ENCODE assay signal across 19 mouse cellular contexts in the genomic region with DNA sequence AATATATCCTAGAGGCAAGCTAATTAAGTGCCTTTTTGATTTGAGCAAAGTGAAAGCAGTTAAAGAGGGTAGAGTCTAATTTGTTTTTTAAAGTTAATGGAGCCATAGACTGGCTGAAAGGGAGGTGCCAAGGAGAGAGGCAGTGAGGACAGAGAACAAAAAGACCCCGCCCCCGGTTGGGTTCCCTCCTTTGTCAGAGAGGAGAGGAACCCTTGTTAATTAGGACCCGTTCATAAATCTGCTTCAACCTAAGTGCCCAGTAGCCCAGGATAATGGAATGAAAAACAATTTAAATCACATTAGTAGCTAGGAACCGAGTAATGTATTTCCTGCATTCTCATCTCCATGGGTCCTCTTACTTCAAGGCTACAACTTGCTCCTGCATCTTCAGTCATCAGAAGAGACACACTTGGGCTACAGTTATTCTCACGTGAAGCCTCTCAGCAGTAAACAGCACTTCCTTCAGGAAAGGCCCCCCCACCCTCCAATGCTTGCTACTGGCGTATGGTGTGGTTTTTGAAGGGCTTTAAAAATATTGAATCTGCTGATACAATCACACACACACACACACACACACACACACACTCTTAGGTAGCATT. TPM values are rescaled to one million over a fixed set of nuclear protein-coding genes. Genes with fewer than 3 reads are reported as not detected.
DNase-seq lines count a peak whose midpoint lies in the region; ATAC-seq and TF ChIP-seq lines count a peak whose summit lies in the region.
"Had no signal": no experiment of that assay in that cellular context is flagged by ENCODE, and none has a peak within 500 bp of the region (broad histone marks: within the 10 kb centered on the region; RNA-seq: fewer than 3 reads in every experiment).

No protein-coding gene starts in this region.

- H3K27ac ChIP-seq in kidney, embryonic 14.5 days (ENCODE audit: low read depth, low read length) = no peak overlapping the region
- no peak overlapping the region for H3K27ac ChIP-seq in forebrain, embryonic 13.5 days
- H3K27ac ChIP-seq: embryonic facial prominence, embryonic 15.5 days; midbrain, embryonic 10.5 days had no signal

- peak; percentile 86 for ATAC-seq in kidney, embryonic 14.5 days (ENCODE audit: low FRiP score, low TSS enrichment)
- ATAC-seq in forebrain, embryonic 13.5 days = peak; percentile 62; the same call in 1 of the 2 replicates
- ATAC-seq: intestine, postnatal 0 days; liver, postnatal 0 days had no signal

- TF ChIP-seq CTCF in brain, embryonic 14.5 days (IDR thresholded peaks at IDR 0.05; ENCODE audit: borderline replicate concordance, extremely low read depth, insufficient read depth, insufficient read length) = no peak

- H3K36me3 ChIP-seq in kidney, embryonic 14.5 days (ENCODE audit: control insufficient read depth, insufficient read depth, low read length) = no peaks in the 10 kb centered on the region
- H3K36me3 ChIP-seq in forebrain, embryonic 13.5 days (ENCODE audit: poor library complexity, severe bottlenecking) = no peaks in the 10 kb centered on the region
- H3K36me3 ChIP-seq: embryonic facial prominence, embryonic 15.5 days; G1E; midbrain, embryonic 10.5 days had no signal

- 14% methylated on average over 6 of the region's 6 CpGs for WGBS in kidney, embryonic 14.5 days
- WGBS in forebrain, embryonic 13.5 days = 6% methylated on average over 6 of the region's 6 CpGs

- no peak for TF ChIP-seq POLR2A in brain, embryonic 14.5 days (IDR thresholded peaks at IDR 0.05; ENCODE audit: borderline replicate concordance, extremely low read depth, insufficient read depth, insufficient read length, poor library complexity, severe bottlenecking)

- H3K4me2 ChIP-seq in kidney, embryonic 14.5 days (replicated peaks; ENCODE audit: low read depth, low read length) = no peak overlapping the region
- H3K4me2 ChIP-seq in forebrain, embryonic 13.5 days = no peak overlapping the region
- H3K4me2 ChIP-seq: embryonic facial prominence, embryonic 15.5 days had no signal

- no peaks in the 10 kb centered on the region for H3K4me1 ChIP-seq in kidney, embryonic 14.5 days (ENCODE audit: control insufficient read depth, insufficient read depth, low read length)
- peaks cover 8% of the 10 kb centered on the region for H3K4me1 ChIP-seq in forebrain, embryonic 13.5 days
- H3K4me1 ChIP-seq: embryonic facial prominence, embryonic 15.5 days had no signal

- no peak for DNase-seq in kidney, adult 18-20 months
- peak; percentile 82 for DNase-seq in brain, embryonic 14.5 days (ENCODE audit: low read depth)
- peak; percentile 51 for DNase-seq in retina, embryonic 14.5 days (ENCODE audit: low spot score)
- DNase-seq in cerebellum, adult 11 months = no peak
- no peak for DNase-seq in c-Kit-positive CD71-positive TER-119-positive erythroid progenitor cells, embryonic 14.5 days (ENCODE audit: low spot score)
- DNase-seq: adrenal gland, postnatal 10 days; cerebellum, adult 8-10 months; heart, adult 18-20 months; liver, postnatal 0 days; lung, postnatal 36 days; right cerebral cortex, adult 18-20 months; spleen, adult 18-20 months; thymus, adult 18-20 months had no signal

- no peak overlapping the region for H3K4me3 ChIP-seq in kidney, embryonic 14.5 days (ENCODE audit: low read length)
- no peak overlapping the region for H3K4me3 ChIP-seq in forebrain, embryonic 13.5 days
- H3K4me3 ChIP-seq: embryonic facial prominence, embryonic 15.5 days; midbrain, embryonic 10.5 days had no signal

- no peaks in the 10 kb centered on the region; the same call in 1 of the 2 replicates for H3K27me3 ChIP-seq in kidney, embryonic 14.5 days (ENCODE audit: control insufficient read depth, insufficient read depth, low read length)
- no peaks in the 10 kb centered on the region for H3K27me3 ChIP-seq in forebrain, embryonic 13.5 days
- H3K27me3 ChIP-seq: embryonic facial prominence, embryonic 15.5 days had no signal

- H3K9ac ChIP-seq in kidney, embryonic 14.5 days (ENCODE audit: low read depth, low read length) = no peak overlapping the region
- H3K9ac ChIP-seq in forebrain, embryonic 13.5 days = no peak overlapping the region
- H3K9ac ChIP-seq: embryonic facial prominence, embryonic 15.5 days; liver, postnatal 0 days had no signal

- no peaks in the 10 kb centered on the region for H3K9me3 ChIP-seq in kidney, embryonic 14.5 days (ENCODE audit: control insufficient read depth, low read length)
- H3K9me3 ChIP-seq in forebrain, embryonic 13.5 days (replicated peaks) = no peaks in the 10 kb centered on the region
- H3K9me3 ChIP-seq: embryonic facial prominence, embryonic 15.5 days; G1E; midbrain, embryonic 10.5 days had no signal

RNA-seq across cellular contexts. Expression of gene Samd5, which starts 21.6 kb away (rescaled TPM):
- 6.2 and 6.8 TPM in 2 replicates for polyA plus RNA-seq in kidney, embryonic 14.5 days (2014; fragmentation: Nextera tagmentation; extraction: Ambion mirVana)
- 5.4 and 11.1 TPM in 2 replicates for polyA plus RNA-seq in brain, embryonic 14.5 days (2012; rRNA removed)
- polyA plus RNA-seq in forebrain, embryonic 13.5 days (2015; fragmentation: Nextera tagmentation; extraction: Ambion mirVana) = 3.7 and 3.9 TPM in 2 replicates
- polyA plus RNA-seq: G1E had no signal

Comparison
In these comparisons a context has a peak if more than half of its experiments do, and no peak if none do; other contexts are left out.
1. DNase-seq: peak in brain, embryonic 14.5 days (single experiment) and retina, embryonic 14.5 days (single experiment); none in kidney, adult 18-20 months (single experiment), cerebellum, adult 11 months (single experiment) and c-Kit-positive CD71-positive TER-119-positive erythroid progenitor cells, embryonic 14.5 days (single experiment).